Mouse (Mus musculus) mouse embryonic stem cell (cell line): ENCODE measurements at regions not wholly inside any gene's neighbourhood (a gene's known extent, or its start where the extent isn't known, plus 50 kb on each side); places are given as distances from the start of the nearest gene placed in this dataset.

Experiments
- in situ Hi-C, 2 experiments: fragments of 300-500 bp; cut with MboI; formaldehyde crosslinking; loops; 1 replicate in 1 of 2; 3 replicates in 1 of 2; pipeline ENCODE4 v1.14.3; 2019 to 2020; ENCODE audit warnings: low sequenced_read_pairs in 2 of 2, low pct_unique_long_range_greater_than_20kb in 1 of 2, mixed read lengths in 1 of 2; ENCODE audit not compliant: unreplicated experiment in 1 of 2

DNA sequence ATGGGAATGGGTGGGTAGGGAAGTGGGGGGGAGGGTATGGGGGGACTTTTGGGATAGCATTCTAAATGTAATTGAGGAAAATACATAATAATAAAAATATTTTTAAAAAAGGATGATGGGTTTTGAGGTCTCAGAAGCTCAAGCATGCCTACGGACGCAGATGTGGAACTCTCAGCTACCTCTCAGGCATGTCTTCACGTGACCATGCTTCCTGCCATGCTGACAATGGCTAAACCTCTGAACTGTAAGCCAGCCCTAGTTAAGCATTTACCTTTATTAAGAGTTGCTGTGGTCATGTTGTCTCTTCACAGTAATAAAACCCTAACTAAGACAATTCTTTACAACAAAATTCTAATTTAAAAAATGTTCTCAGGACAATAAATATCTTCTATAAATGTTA lies 80.0 kb downstream of the Tex36 start:
- in situ Hi-C loops, result no loop called here

DNA sequence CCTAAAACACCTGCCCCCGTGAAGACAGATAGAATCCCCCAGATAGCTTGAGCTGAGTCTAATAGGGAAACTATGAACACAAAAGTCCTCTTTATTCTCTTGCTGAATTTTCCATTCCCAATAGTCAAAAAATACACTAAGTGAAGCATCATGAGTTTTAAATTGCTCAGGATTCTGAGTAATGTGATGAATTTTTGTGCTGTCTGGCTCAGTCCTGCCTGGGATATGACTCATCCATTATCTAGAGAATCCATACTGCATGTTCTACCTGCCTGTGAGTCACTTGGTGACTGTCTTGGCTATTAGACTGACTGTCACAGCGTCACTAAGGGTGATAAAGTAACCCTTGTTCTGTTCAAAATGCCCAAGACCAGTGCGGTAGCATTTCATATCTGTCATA lies 83.0 kb downstream of the Tex36 start:
- in situ Hi-C loops, result no loop called here

DNA sequence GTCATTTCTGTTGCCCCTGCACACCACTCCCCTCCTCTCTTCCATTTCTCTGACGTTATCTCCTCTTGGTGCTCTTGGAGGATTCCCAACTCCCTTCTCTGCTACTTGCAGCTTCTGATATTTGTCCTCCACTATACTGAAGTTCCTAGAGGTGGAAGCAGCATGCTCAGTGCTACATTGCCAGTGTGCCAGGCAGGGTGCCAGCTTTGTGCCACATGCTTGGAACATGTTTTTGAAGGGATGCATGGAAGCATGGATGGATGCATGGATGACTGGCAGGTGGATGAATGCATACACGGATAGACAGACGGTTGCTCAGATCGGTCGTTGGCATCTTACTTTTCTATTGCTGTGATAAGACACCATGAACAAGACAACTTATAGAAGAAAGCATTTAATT lies 84.4 kb downstream of the Tex36 start:
- in situ Hi-C loops, result no loop called here

DNA sequence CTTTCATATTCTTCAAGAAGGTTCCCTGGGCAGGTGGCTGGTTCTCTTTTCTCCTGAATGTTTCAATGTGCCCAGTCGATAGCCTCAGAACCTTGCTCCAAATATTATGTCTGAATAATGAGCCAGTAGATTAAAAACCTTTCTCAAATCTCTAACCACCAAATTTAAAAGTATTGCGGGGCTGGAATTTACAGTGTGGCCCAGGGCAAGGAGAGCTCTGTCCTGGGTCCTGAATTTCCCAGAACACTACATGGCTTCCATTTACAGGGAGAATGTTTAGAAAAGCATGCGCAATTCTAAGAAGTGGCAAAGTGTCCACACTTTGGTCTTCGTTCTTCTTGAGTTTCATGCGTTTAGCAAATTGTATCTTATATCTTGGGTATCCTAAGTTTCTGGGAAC lies 91.0 kb downstream of the Tex36 start:
- in situ Hi-C loops, result no loop called here

DNA sequence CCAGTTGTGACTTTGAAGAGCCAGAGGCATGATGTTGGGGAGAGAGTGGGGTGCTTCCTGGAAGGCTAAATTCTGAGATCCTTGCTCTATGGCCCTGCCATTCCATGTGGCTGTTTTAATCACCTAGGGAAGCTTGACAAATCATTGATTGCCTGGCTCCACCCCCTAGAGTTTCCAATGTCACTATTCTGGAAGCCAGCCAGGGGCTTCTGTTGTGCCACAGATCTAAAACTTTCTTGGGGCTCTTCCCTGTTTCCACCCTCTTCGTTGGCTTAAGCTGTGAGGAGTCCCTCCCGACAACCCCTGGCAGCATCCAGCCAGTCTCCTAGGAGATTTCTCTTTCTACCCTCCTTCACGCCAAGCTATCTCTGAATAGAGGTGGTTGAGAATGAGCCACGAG lies 92.5 kb downstream of the Tex36 start:
- in situ Hi-C loops, result loop anchor here in 1 of 2 experiments (10.0 kb wide), 1 partner anchor 125 kb away; the partner anchor contains the start of gene Edrf1

DNA sequence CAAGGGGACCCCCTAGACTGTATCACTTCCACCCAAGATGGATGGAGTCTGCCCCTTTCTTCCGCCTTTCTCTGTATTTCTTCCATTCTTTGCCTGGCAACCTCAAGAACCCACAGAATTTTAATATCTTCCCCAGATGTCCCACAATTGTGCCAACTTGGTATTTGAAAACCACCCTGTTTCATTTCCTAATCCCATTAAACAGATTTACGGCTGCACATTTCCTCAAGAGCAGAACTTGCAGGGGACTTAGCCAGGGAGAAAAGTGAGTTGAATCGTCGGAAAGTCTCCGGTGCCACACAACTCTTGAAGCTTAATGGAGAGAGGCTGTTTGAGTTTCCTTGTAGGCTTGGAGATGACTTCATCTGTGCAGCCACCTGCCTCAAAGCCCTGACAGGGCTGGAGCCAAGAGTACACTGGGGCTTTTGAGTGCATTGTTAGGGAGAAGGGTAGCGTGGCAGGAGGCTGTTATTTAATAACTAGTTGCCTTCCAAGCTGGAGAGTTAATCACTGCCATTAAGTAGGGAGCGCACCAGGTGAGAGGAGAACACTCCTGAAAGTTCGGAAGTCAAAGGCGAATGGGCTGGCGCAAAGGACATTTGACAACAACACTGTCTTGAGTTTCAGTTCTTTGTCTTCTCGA lies 93.5 kb downstream of the Tex36 start:
- in situ Hi-C loops, result loop anchor here in 1 of 2 experiments (10.0 kb wide), 1 partner anchor 126 kb away; the partner anchor contains the start of gene Edrf1

DNA sequence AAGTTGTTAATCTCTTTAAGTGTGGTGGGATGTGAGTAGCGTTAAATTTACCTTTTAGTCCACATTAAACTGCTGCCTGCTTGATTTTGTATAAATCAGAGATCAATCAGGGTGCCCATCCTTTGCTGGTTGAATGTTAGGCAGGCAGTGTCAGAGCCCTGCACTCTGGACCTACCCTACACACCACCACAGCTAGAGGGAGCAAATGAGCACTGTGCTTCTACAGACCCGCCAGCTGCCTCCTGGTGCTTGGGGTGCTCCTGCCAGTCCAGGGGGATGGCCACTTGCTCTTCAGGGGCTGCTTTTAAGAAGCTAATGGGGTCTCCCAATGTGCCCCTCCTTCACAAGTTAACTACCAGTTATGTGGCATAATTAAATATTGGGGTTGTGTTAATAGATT lies 96.3 kb downstream of the Tex36 start:
- in situ Hi-C loops, result loop anchor here in 1 of 2 experiments (10.0 kb wide), 1 partner anchor 129 kb away; the partner anchor contains the start of gene Edrf1

DNA sequence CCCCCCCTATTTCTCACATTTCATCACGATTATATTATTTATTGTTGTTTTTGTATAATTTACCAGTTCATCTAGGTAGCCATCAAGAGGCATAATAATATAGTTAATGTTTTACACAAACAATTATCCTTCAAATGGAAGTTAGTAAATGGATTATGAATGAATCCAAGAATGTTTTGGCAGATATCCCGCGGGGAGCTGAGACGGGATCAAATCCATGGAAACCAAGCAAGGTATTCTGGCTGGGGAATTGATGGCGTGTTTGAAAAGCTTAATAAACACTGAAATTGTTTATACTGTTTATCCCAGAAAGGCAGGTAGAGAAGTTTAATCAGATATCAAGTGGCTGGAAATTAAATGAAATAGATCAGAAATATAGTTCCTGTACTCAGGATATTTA lies 98.0 kb downstream of the Tex36 start:
- in situ Hi-C loops, result loop anchor here in 1 of 2 experiments (10.0 kb wide), 1 partner anchor 131 kb away; the partner anchor contains the start of gene Edrf1

DNA sequence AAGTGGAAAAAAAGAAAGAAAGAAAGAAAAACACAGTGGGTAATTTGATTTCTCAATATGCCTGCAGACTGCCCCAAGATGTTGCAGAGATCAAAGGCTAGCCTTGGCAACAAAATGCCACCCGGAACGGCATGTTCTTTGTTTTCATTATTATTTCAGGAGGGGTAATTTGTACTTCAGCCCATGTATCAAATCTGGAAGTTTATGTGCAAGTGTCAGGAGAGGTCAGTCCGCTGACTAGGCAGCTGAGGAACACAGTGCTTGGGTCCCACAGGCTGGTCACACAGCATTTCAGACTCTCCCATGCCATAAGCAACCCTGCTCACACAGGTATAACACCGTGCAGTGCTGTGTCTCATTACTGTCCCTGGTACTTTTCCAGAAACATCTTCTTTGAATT lies 99.2 kb downstream of the Tex36 start:
- in situ Hi-C loops, result loop anchor here in 1 of 2 experiments (10.0 kb wide), 1 partner anchor 132 kb away; the partner anchor contains the start of gene Edrf1

DNA sequence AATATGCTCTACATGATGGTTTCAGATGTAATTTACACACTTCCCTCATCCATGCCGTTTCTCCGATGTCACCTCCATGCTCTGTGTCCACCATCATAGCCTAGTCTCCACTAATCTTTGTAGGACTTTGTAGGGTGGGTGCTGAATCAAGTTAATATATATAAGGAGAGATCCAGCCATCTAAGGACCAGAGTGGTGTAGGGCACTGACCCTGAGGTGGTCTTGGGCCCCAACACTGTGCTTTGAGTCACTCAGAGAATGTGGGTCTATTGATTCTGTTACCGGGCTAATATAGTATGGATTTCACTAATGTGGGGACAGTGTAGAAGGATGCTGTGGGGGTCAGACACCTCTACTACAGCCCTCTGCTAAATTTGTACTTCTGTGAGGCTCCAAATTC lies 104.4 kb downstream of the Tex36 start:
- in situ Hi-C loops, result no loop called here

DNA sequence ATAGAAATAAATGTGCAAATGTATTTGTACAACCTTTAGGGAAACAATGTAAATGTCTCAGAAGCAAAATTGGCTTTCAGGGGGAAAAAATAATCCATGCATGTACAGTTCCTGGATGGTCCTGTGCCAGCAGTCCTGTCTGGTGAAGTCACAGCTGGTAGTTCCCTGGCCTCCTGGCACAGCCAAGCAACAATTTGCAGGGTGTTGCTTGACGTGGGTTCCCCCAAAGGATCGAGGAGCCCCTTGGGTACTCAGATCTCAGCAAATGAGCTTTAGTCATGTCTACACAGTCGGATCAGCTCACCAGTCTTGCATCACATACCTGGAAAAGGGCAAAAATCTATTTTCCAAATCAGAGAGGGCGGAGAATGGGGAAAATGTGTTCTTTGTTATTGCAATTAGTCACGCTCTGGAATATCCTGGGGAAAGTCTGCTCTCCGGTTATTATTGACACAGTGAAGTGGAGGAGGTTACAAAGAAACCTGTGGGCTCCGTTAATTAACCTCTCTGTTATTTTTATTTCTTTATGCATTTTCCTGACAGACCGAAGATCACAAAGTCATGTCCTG lies 106.9 kb downstream of the Tex36 start:
- in situ Hi-C loops, result no loop called here

DNA sequence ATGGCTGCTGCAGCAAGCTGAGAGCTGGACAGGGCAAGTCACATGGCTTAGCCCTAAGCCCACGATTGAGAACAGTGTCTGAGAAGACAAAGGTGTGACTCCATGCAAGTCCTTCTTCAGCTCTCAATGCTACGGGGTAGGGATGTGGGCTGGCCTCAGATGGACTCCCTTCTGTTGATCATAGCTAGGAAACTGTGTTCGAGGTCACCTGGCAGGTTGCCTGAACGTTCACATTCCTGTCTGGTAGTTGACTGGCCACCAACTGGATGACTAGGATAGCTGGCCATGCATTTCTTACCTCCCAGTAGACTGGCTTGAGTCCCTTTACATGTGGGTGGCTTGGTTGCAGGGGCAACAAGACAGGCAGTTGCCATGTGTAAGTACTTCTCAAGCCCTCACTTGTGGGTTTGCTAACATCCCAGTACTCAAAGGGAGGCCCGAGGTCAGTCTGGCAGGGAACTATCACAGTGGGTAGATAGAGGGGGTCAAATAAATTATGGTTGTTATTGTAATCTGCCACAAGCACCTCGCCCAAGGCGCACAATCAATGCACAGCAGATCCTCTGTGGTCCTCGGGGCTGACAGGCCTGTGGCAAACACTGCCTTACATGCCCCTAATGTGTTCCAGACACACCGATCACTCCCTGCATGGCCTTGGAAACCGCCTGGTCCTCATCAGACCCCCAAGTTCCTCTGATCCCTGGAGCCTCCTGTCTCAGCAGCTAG lies 107.5 kb downstream of the Tex36 start:
- in situ Hi-C loops, result no loop called here

DNA sequence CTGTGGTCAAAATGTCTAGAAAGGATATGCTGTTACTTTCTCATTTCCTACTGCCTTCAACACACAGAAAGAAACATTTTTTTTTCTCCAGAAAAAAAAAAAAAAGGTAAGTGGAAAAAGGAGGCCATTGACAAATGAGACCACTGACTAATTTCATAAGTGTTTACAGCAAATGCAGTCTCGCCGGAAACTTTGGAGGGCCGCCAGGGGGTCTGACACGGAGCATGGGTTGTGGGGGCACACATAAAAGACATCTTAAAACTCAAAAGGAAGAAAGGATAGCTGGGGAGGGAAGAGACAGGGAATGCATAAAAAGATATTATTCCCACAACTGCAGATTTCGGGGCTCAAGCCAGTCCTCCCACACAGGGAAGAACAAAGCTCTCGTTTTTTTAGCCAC lies 109.3 kb downstream of the Tex36 start:
- in situ Hi-C loops, result no loop called here

DNA sequence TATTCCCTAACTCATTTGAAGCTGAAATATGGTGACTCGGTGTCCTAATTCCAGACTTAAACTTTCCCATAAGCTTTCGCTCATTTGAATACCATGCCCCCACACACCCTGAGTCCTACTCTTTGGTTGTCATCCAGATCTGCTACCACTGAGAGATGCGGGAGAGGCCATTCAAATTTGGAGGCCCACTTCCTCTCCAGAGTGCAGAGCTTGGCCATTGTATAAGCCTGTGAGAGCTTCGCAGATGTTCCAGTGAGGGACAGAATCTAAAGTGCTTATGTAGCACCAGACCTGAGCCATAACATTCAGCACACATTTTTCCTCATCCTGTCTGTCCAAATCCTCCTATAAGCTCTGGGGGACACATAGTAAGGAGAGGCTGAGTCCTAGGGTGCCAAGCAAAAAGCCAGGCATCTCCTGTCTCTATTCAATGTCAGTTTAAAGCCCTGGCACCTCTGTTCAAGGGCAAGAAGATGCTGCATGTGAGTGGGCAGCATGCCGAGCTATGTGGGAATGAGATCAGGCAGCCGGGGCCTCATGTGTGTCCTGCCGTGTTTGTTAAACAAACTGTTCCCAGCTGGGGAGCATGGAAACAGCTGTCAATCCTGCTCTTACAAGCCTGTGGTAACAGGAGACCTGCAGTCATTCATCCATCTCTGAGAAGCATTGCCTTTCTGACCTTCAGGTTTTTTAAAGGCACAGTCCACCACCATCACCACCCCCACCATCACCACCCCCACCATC lies 113.9 kb downstream of the Tex36 start:
- in situ Hi-C loops, result no loop called here

DNA sequence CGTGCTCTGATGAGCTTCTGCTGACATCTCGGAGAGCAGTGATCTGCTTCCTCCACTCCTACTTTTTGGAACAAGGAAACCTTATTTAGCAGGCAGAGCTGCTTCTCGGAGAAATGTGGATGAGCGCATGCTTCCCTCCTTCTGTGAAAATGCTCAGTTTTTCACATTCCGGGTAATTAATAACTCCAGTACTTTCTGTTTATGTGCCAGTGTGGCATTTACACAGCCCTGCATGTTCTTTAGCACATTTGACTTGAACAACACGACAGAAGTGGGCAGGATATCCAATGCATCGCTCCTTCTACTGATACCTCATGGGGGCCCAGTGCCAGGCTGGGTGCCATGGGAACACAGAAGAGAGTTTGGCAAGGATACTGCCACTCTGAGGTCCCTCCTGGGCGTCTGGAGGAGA lies 117.5 kb downstream of the Tex36 start:
- in situ Hi-C loops, result no loop called here

DNA sequence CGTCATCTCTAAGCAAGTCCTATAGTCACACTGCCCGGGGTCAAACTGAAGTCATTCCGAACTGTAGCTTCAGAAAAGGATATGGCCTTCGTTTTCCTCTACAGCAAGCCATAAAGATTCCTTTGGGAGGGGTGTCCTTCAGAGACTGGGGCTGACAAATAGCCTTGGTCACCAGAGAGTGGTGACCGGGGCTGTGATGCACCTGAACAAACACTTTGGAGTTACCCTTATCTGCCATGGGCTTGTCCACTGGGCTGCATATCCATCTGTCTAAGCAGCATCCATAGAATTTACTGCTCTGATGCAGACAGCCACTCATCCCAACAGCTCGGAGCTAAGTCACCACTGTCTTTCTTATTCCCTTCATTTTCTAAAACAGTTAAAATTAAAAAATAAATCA lies 120.4 kb downstream of the Tex36 start:
- in situ Hi-C loops, result no loop called here

DNA sequence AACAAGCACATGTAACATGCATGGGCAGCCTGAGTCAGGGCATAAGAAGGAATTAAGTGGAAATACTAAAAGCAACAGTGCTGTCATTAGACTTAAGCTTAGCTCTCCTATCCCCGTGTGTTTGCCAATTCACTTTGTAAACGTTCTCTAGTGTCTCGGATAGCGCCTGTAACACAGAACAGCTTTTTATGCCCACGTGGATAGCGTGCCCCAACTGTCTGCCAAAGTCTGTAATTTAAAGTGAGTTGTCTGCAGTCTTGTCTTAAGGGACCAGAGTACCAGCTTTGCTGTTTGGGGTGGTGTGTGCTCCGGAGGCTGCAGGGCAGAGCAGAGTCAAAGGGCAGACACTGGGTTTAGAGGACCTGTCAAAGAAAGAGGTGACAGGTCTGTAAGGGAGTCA lies 122.3 kb downstream of the Tex36 start:
- in situ Hi-C loops, result no loop called here

DNA sequence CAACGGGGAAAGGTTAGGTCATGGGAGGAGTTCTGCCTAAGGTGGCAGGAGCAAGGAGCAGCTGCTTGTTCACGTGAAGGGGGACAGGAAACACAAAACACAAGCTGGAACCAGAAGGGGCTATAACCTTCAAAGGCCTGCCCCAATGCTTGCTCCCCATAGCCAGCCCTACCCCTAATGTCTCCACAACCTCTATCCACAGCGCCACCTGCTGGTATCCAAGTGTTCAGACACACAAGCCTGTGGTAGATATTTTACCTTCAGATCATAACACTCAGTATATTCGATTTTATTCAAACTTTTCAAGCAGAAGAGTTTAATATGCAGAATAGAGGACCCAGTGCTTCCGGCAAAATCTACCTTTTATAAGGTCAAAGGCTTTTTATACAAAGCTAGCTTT lies 124.0 kb downstream of the Tex36 start:
- in situ Hi-C loops, result no loop called here

DNA sequence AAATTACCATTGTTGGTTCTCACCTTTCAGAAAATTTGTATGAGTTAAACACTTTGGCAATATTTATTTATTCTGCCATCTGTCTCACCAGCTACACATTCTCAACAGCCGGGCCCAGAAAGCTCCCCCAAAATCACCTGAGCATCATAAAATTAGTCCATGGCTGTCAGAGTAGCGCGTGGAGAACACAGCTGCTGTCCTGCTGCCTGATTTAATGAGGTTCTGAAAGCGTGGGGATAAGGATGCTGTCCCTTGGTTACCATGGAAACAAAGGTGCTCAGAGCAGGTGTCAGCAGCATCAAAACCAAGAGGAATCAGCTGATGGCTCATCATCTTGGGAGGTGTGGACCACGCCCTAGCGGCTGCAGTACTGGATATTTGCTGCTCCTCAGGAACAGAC lies 124.7 kb downstream of the Tex36 start:
- in situ Hi-C loops, result no loop called here
